Mouse (Mus musculus) neural tube, embryonic 11.5 days (tissue): ENCODE measurements around the gene Stil. TPM values are rescaled to one million over a fixed set of nuclear protein-coding genes. Genes with fewer than 3 reads are reported as not detected.
A peak's percentile ranks its signal among the peaks of the same experiment; 100 is the strongest.

Experiments used
- ATAC-seq: fragments of 200-750 bp; cut with Nextera tagmentation; 2 replicates; pipeline ENCODE4 v1.8.0; 2017; ENCODE audit warnings: moderate number of reproducible peaks, mild to moderate bottlenecking, moderate TSS enrichment, moderate library complexity; ENCODE audit not compliant: insufficient read depth, low FRiP score, low TSS enrichment
- DNase-seq: peaks from one replicate; pipeline ENCODE4 v3.0.0-alpha.2; 2015; ENCODE audit warnings: low spot score
- H3K27ac ChIP-seq: fragments of 300-500 bp; sonication (generic); 2 replicates; pipeline ENCODE4 v1.5.1; 2014; ENCODE audit warnings: low read depth, mild to moderate bottlenecking, low read length
- H3K27me3 ChIP-seq: fragments of 300-500 bp; sonication (generic); 2 replicates; pipeline ENCODE4 v1.6.1; 2014; ENCODE audit warnings: mild to moderate bottlenecking, low read length, mixed read lengths; ENCODE audit not compliant: control insufficient read depth, insufficient read depth
- H3K36me3 ChIP-seq: fragments of 300-500 bp; sonication (generic); 2 replicates; pipeline ENCODE4 v1.6.1; 2014; ENCODE audit warnings: mild to moderate bottlenecking, low read length, moderate library complexity, mixed read lengths; ENCODE audit not compliant: control insufficient read depth, insufficient read depth
- H3K4me1 ChIP-seq: fragments of 300-500 bp; sonication (generic); 2 replicates; pipeline ENCODE4 v1.6.1; 2014; ENCODE audit warnings: low read length, mixed read lengths; ENCODE audit not compliant: control insufficient read depth, insufficient read depth
- H3K4me2 ChIP-seq: fragments of 300-500 bp; sonication (generic); 2 replicates; pipeline ENCODE4 v1.6.1; 2014; ENCODE audit warnings: low read depth, mild to moderate bottlenecking, moderate library complexity
- H3K4me3 ChIP-seq: fragments of 300-500 bp; sonication (generic); 2 replicates; pipeline ENCODE4 v1.5.1; 2014; ENCODE audit warnings: low read depth, low read length
- H3K9ac ChIP-seq: fragments of 300-500 bp; sonication (generic); 2 replicates; pipeline ENCODE4 v1.6.1; 2014; ENCODE audit warnings: mild to moderate bottlenecking, low read length
- H3K9me3 ChIP-seq: fragments of 300-500 bp; sonication (generic); 2 replicates; pipeline ENCODE4 v1.6.1; 2016; ENCODE audit warnings: low read length; ENCODE audit not compliant: control insufficient read depth
- WGBS: fragments of 180-500 bp; shearing (Covaris S2); extraction: QIAGEN DNeasy Blood & Tissue Kit; methylation state at CpG from one replicate; pipeline ENCODE4 v1.1.7; 2014; 5-methylcytosine and 5-hydroxymethylcytosine counted together
- polyA plus RNA-seq: library from polyadenylated mRNA; unstranded; fragments of >200 nt; fragmentation: Nextera tagmentation; extraction: Ambion mirVana; gene quantifications from 2 replicates; pipeline ENCODE4 v1.2.1, GENCODE M21; 2014

Gene Stil
- polyA plus RNA-seq, 1 experiment from 2014 or later: 18.9 TPM

- Histone ChIP-seq H3K9ac (no peak overlapping the region), H3K4me3 (no peak overlapping the region), H3K27ac (no peak overlapping the region), H3K9me3 (no peaks in the 10 kb centered on the region), H3K36me3 (no peaks in the 10 kb centered on the region), H3K27me3 (peaks cover 92% of the 10 kb centered on the region), H3K4me2 (no peak overlapping the region), H3K4me1 (no peaks in the 10 kb centered on the region; the same call in 1 of the 2 replicates)
- ATAC-seq (no peak), DNase-seq (no peak)
- WGBS: 9% methylated on average over 3 of the region's 3 CpGs
Measured at GRCm38 (mm10) chr4:115055691-115056090, 55.7 kb downstream of the Stil start.

GRCm38 (mm10) chr4:115056371-115056920 is 56.5 kb downstream of the Stil start, which contains the start of gene Tal1:
Gene Tal1, plus strand, starts transcription at chr4:115056426.
- peak within 1 kb of the TSS; percentile 27 for H3K4me3 ChIP-seq
- H3K27ac ChIP-seq: peak within 1 kb of the TSS; percentile 21; the same call in 1 of the 2 replicates
- DNase-seq (peak; percentile 66), ATAC-seq (peak; percentile 33; the same call in 1 of the 2 replicates)
- peak within 1 kb of the TSS; percentile 36 for H3K9ac ChIP-seq
- no peaks in the 10 kb centered on the region for H3K9me3 ChIP-seq
- H3K4me1 ChIP-seq: no peaks in the 10 kb centered on the region; the same call in 1 of the 2 replicates
- no peaks in the 10 kb centered on the region for H3K36me3 ChIP-seq
- peaks cover 95% of the 10 kb centered on the region for H3K27me3 ChIP-seq
- WGBS: under 1% methylated on average over 59 of the region's 60 CpGs
- H3K4me2 ChIP-seq: peak within 1 kb of the TSS; percentile 33

GRCm38 (mm10) chr4:115056921-115057673 is 57.1 kb downstream of the Stil start:
- Histone ChIP-seq H3K4me2 (peak overlapping the region; percentile 33), H3K36me3 (no peaks in the 10 kb centered on the region), H3K4me3 (peak overlapping the region; percentile 27), H3K4me1 (no peaks in the 10 kb centered on the region; the same call in 1 of the 2 replicates), H3K27ac (peak overlapping the region; percentile 21; the same call in 1 of the 2 replicates), H3K27me3 (peaks cover 95% of the 10 kb centered on the region), H3K9me3 (no peaks in the 10 kb centered on the region), H3K9ac (peak overlapping the region; percentile 36)
- under 1% methylated on average over 47 of the region's 48 CpGs for WGBS
- peak; percentile 56; the same call in 1 of the 2 replicates for ATAC-seq
- peak; percentile 76 for DNase-seq

- ATAC-seq: no peak
- no peak overlapping the region for H3K4me2 ChIP-seq
Measured at GRCm38 (mm10) chr4:115057674-115058316, 57.8 kb downstream of the Stil start.

GRCm38 (mm10) chr4:115058317-115058761 is 58.4 kb downstream of the Stil start:
- no peak overlapping the region for H3K4me2 ChIP-seq
- under 1% methylated on average over 20 of the region's 20 CpGs for WGBS
- H3K27me3 ChIP-seq: peaks cover 95% of the 10 kb centered on the region
- peaks cover 7% of the 10 kb centered on the region for H3K4me1 ChIP-seq
- DNase-seq (peak; percentile 52), ATAC-seq (no peak)
- H3K27ac ChIP-seq: no peak overlapping the region
- H3K4me3 ChIP-seq: peak overlapping the region; percentile 27
- H3K36me3 ChIP-seq: no peaks in the 10 kb centered on the region
- H3K9me3 ChIP-seq: no peaks in the 10 kb centered on the region
- peak overlapping the region; percentile 6; the same call in 1 of the 2 replicates for H3K9ac ChIP-seq

More at GRCm38 (mm10) chr4:115057674-115058316, 57.8 kb downstream of the Stil start:
- DNase-seq: peak; percentile 53
- Histone ChIP-seq H3K4me1 (peaks cover 2% of the 10 kb centered on the region), H3K27me3 (peaks cover 95% of the 10 kb centered on the region), H3K27ac (no peak overlapping the region), H3K9me3 (no peaks in the 10 kb centered on the region), H3K9ac (peak overlapping the region; percentile 36), H3K36me3 (no peaks in the 10 kb centered on the region), H3K4me3 (peak overlapping the region; percentile 27)
- under 1% methylated on average over 33 of the region's 33 CpGs for WGBS

- Histone ChIP-seq H3K4me1 (peaks cover 13% of the 10 kb centered on the region), H3K9me3 (no peaks in the 10 kb centered on the region), H3K4me3 (0 out of 2 replicates have a peak overlapping the region, but pooled peaks have one; percentile 27), H3K27ac (no peak overlapping the region), H3K4me2 (no peak overlapping the region), H3K36me3 (no peaks in the 10 kb centered on the region), H3K9ac (no peak overlapping the region), H3K27me3 (peaks cover 98% of the 10 kb centered on the region)
- ATAC-seq (no peak), DNase-seq (peak; percentile 31)
- under 1% methylated on average over 23 of the region's 23 CpGs for WGBS
Measured at GRCm38 (mm10) chr4:115058871-115059590, 59.1 kb downstream of the Stil start.

GRCm38 (mm10) chr4:115059871-115060270 is 59.9 kb downstream of the Stil start:
- H3K4me3 ChIP-seq: no peak overlapping the region; the same call in 1 of the 2 replicates
- peaks cover 98% of the 10 kb centered on the region for H3K27me3 ChIP-seq
- ATAC-seq (no peak), DNase-seq (peak; percentile 41)
- H3K9ac ChIP-seq: no peak overlapping the region
- peaks cover 13% of the 10 kb centered on the region for H3K4me1 ChIP-seq
- H3K9me3 ChIP-seq: no peaks in the 10 kb centered on the region
- H3K27ac ChIP-seq: no peak overlapping the region
- H3K4me2 ChIP-seq: no peak overlapping the region
- 2% methylated on average over 12 of the region's 12 CpGs for WGBS
- H3K36me3 ChIP-seq: no peaks in the 10 kb centered on the region

- H3K36me3 ChIP-seq: no peaks in the 10 kb centered on the region
- peaks cover 98% of the 10 kb centered on the region for H3K27me3 ChIP-seq
- no peak overlapping the region for H3K4me2 ChIP-seq
- H3K27ac ChIP-seq: no peak overlapping the region
- WGBS: 22% methylated on average over 3 of the region's 3 CpGs
- ATAC-seq (no peak), DNase-seq (no peak)
- peaks cover 13% of the 10 kb centered on the region for H3K4me1 ChIP-seq
- H3K9me3 ChIP-seq: no peaks in the 10 kb centered on the region
- H3K9ac ChIP-seq: no peak overlapping the region
- H3K4me3 ChIP-seq: no peak overlapping the region
Measured at GRCm38 (mm10) chr4:115060753-115061152, 60.8 kb downstream of the Stil start.
